Mouse (Mus musculus) ovary, adult 18-20 months (tissue): ENCODE data around the gene Smurf1.

Experiments
- DNase-seq: peaks from one replicate; pipeline ENCODE4 v3.0.0; 2022; ENCODE audit warnings: low spot score, mixed read lengths

Smurf1 gene

GRCm38 (mm10) chr5:144954432-144954831 lies 11.2 kb downstream of the Smurf1 start:
- no peak for DNase-seq

- no peak for DNase-seq
Observed at GRCm38 (mm10) chr5:144952592-144952991, 13.1 kb downstream of the Smurf1 start.

GRCm38 (mm10) chr5:144950428-144951051 lies 15.1 kb downstream of the Smurf1 start:
- DNase-seq = no peak

GRCm38 (mm10) chr5:144949856-144950255 lies 15.8 kb downstream of the Smurf1 start:
- DNase-seq = no peak

GRCm38 (mm10) chr5:144948422-144948821 lies 17.2 kb downstream of the Smurf1 start:
- DNase-seq = no peak

- no peak for DNase-seq
Observed at GRCm38 (mm10) chr5:144948002-144948401, 17.6 kb downstream of the Smurf1 start.

- DNase-seq = peak; percentile 51
Observed at GRCm38 (mm10) chr5:144946032-144946431, 19.6 kb downstream of the Smurf1 start.

GRCm38 (mm10) chr5:144944932-144945331 lies 20.7 kb downstream of the Smurf1 start:
- DNase-seq = no peak

- no peak for DNase-seq
Observed at GRCm38 (mm10) chr5:144944370-144944769, 21.3 kb downstream of the Smurf1 start.

GRCm38 (mm10) chr5:144943346-144943745 lies 22.3 kb downstream of the Smurf1 start:
- no peak for DNase-seq

GRCm38 (mm10) chr5:144942431-144942830 lies 23.2 kb downstream of the Smurf1 start:
- no peak for DNase-seq

- DNase-seq = no peak
Observed at GRCm38 (mm10) chr5:144940904-144941303, 24.7 kb downstream of the Smurf1 start.

- no peak for DNase-seq
Observed at GRCm38 (mm10) chr5:144937304-144937703, 28.3 kb downstream of the Smurf1 start.

GRCm38 (mm10) chr5:144933486-144933885 lies 32.2 kb downstream of the Smurf1 start:
- DNase-seq = no peak

- DNase-seq = no peak
Observed at GRCm38 (mm10) chr5:144931841-144932240, 33.8 kb downstream of the Smurf1 start.

- no peak for DNase-seq
Observed at GRCm38 (mm10) chr5:144928856-144929713, 36.6 kb downstream of the Smurf1 start.

GRCm38 (mm10) chr5:144926275-144926674 lies 39.4 kb downstream of the Smurf1 start:
- DNase-seq = no peak

- DNase-seq = no peak
Observed at GRCm38 (mm10) chr5:144923351-144923750, 42.3 kb downstream of the Smurf1 start.

- no peak for DNase-seq
Observed at GRCm38 (mm10) chr5:144919790-144920189, 45.9 kb downstream of the Smurf1 start.

GRCm38 (mm10) chr5:144919194-144919593 lies 46.5 kb downstream of the Smurf1 start:
- no peak for DNase-seq

GRCm38 (mm10) chr5:144918204-144918603 lies 47.4 kb downstream of the Smurf1 start:
- DNase-seq = no peak

GRCm38 (mm10) chr5:144917172-144917571 lies 48.5 kb downstream of the Smurf1 start:
- DNase-seq = no peak

- DNase-seq = no peak
Observed at GRCm38 (mm10) chr5:144915828-144916227, 49.8 kb downstream of the Smurf1 start.
